Mouse (Mus musculus): ENCODE measurements around the gene Sirt7. TPM values are rescaled to one million over a fixed set of nuclear protein-coding genes. Genes with fewer than 3 reads are reported as not detected.

Gene Sirt7
- total and polyA plus RNA-seq, 2 experiments from 2014 or later = 37.4 to 51.8 TPM

DNA sequence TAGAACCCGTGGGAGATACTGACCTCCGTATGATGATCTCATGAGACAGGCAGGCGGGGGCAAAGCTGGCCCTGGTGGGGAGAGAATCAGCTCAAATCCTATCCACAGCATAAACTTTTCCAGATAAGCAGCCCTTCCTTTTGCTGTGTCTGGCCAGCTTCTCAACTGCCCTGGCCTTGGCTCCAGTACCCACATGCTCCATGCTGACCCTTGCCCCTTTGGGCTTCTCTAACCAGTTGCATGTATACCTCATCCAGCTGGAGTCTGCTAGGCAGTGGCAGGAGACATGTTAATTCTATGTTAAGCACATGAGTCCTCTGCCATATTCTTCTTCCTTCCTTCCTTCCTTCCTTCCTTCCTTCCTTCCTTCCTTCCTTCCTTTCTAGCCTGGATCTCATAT is 29.7 kb upstream of the Sirt7 start:
- Histone ChIP-seq H3K9me3 (ENCODE audit: low read length) (no peaks in the 10 kb centered on the region), H3K4me1 (ENCODE audit: insufficient read depth) (no peaks in the 10 kb centered on the region), H3K27me3 (ENCODE audit: insufficient read depth, low read length) (peaks cover 30% of the 10 kb centered on the region), H3K4me3 (ENCODE audit: low read depth, low read length) (no peak overlapping the region), H3K36me3 (ENCODE audit: insufficient read depth) (no peaks in the 10 kb centered on the region), H3K9ac (no peak overlapping the region), H3K4me2 (ENCODE audit: low read depth) (no peak overlapping the region), H3K27ac (ENCODE audit: low read depth, low read length) (no peak overlapping the region)
- no peak for DNase-seq
- no peak for TF ChIP-seq CTCF (IDR thresholded peaks at IDR 0.05; ENCODE audit: low read depth)
- WGBS = 71% methylated on average over 3 of the region's 3 CpGs
- ATAC-seq = no peak

DNA sequence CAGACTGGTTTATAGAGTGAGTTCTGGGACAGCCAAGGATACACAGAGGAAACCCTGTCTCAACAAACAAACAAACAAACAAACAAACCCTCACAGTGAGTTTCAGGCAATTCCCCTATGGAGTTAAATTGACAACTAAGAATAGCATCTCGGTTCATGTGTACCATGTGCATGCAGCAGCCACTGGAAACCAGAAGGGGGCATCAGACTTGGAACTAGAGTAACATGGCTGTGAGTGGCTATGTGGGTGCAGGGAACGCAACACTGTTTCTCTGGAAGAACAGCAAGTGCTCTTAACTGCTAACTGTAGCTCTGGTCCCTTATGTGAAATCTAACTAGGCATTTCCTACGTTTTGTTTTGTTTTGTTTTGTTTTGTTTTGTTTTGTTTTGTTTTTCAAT is 26.8 kb upstream of the Sirt7 start:
- no peaks in the 10 kb centered on the region for H3K9me3 ChIP-seq (ENCODE audit: low read length)
- no peak overlapping the region for H3K27ac ChIP-seq (ENCODE audit: low read depth, low read length)
- no peak overlapping the region for H3K4me2 ChIP-seq (ENCODE audit: low read depth)
- 67% methylated on average over 3 of the region's 3 CpGs for WGBS
- no peak overlapping the region for H3K4me3 ChIP-seq (ENCODE audit: low read depth, low read length)
- no peak overlapping the region for H3K9ac ChIP-seq
- H3K36me3 ChIP-seq (ENCODE audit: insufficient read depth) = no peaks in the 10 kb centered on the region
- TF ChIP-seq CTCF (IDR thresholded peaks at IDR 0.05; ENCODE audit: low read depth) = peak; percentile 33; the same call in 1 of the 2 replicates
- DNase-seq (no peak), ATAC-seq (no peak)
- 0 out of 2 replicates have a peak, but pooled peaks cover 4% of the 10 kb centered on the region for H3K27me3 ChIP-seq (ENCODE audit: insufficient read depth, low read length)
- H3K4me1 ChIP-seq (ENCODE audit: insufficient read depth) = no peaks in the 10 kb centered on the region

DNA sequence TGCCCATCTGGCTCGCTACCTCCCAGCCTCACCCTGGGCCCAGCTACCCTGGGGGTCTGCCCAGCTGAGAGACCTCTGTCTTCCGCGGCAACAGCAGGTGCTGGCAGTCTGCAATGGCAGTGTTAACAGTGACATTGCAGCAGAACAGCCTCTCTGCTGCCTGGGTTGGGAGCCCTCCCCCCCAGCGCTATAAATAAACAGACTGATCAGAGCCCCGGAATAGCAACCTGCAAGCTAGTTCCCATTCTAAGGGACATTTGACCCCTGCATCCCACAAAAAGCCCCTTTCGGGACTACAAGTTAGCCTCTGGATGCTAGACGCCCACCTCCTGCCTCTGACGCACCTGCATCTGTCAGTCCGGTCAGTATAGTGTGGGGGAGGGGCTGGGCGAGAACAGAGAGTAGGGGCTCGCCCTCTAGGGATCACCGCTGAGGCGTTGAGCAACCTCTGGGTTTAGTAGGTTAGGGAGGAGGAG is 23.0 kb upstream of the Sirt7 start, which contains the start of gene Myadml2:
Gene Myadml2 (minus strand): TSS at position 158 of the 476 bp plus-strand sequence.
- ATAC-seq = no peak
- H3K27ac ChIP-seq (ENCODE audit: low read depth, low read length) = no peak within 1 kb of the TSS
- WGBS = 8% methylated on average over 13 of the region's 13 CpGs

DNA sequence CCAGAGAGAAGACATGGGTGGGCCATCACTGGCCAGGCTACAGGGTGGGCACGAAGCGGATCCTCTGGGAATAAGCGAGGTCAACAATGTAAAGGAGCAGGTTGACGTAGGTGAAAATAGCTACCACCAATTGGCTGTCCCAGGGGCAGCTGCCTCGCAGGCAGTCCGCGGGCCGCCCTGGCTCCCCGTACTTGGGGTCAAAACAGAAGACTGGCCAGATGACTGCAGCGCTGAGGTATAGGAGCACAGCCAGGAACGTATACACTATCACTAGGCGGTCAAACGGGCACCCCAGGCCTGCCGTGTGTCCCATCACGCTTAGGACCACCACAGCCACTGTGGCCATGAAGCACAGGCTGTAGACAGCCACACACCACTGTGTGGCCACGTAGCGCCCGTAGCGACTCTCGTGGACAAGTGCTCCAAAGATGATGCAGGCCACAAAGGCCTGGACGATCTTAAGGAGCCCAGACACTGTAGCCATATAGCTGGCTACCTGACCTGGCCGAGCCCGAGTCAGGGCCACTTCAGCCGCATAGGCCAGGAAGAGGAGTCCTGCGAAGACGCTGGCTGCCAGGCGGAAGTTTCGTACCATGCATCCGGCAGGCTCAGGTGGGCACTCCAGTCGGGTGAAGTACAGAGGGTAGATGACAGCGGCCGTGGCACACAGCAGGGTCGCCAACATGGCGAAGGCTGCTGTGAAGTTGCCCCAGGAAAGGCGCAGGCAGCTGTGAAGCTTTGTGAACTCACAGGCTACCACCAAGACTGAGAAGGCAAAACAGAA is 22.2 kb upstream of the Sirt7 start:
- peak overlapping the region; percentile 44; the same call in 1 of the 2 replicates for H3K9ac ChIP-seq
- H3K27ac ChIP-seq (ENCODE audit: low read depth, low read length) = no peak overlapping the region
- ATAC-seq = no peak
- TF ChIP-seq CTCF (IDR thresholded peaks at IDR 0.05; ENCODE audit: low read depth) = no peak
- H3K36me3 ChIP-seq (ENCODE audit: insufficient read depth) = no peaks in the 10 kb centered on the region
- no peaks in the 10 kb centered on the region for H3K27me3 ChIP-seq (ENCODE audit: insufficient read depth, low read length)
- H3K4me1 ChIP-seq (ENCODE audit: insufficient read depth) = peaks cover 12% of the 10 kb centered on the region; the same call in 1 of the 2 replicates
- WGBS = 87% methylated on average over 35 of the region's 35 CpGs
- no peaks in the 10 kb centered on the region for H3K9me3 ChIP-seq (ENCODE audit: low read length)
- H3K4me2 ChIP-seq (ENCODE audit: low read depth) = peak overlapping the region; percentile 42
- DNase-seq = no peak
- no peak overlapping the region for H3K4me3 ChIP-seq (ENCODE audit: low read depth, low read length)

More for the DNA sequence above, 23.0 kb upstream of the Sirt7 start, which contains the start of gene Myadml2:
- H3K4me2 ChIP-seq (ENCODE audit: low read depth) = peak within 1 kb of the TSS; percentile 42
- H3K4me1 ChIP-seq (ENCODE audit: insufficient read depth) = peaks cover 5% of the 10 kb centered on the region; the same call in 1 of the 2 replicates
- peak within 1 kb of the TSS; percentile 21 for H3K4me3 ChIP-seq (ENCODE audit: low read depth, low read length)
- no peaks in the 10 kb centered on the region for H3K36me3 ChIP-seq (ENCODE audit: insufficient read depth)
- peak within 1 kb of the TSS; percentile 44 for H3K9ac ChIP-seq
- H3K27me3 ChIP-seq (ENCODE audit: insufficient read depth, low read length) = no peaks in the 10 kb centered on the region
- no peak for DNase-seq
- no peaks in the 10 kb centered on the region for H3K9me3 ChIP-seq (ENCODE audit: low read length)
- no peak for TF ChIP-seq CTCF (IDR thresholded peaks at IDR 0.05; ENCODE audit: low read depth)

DNA sequence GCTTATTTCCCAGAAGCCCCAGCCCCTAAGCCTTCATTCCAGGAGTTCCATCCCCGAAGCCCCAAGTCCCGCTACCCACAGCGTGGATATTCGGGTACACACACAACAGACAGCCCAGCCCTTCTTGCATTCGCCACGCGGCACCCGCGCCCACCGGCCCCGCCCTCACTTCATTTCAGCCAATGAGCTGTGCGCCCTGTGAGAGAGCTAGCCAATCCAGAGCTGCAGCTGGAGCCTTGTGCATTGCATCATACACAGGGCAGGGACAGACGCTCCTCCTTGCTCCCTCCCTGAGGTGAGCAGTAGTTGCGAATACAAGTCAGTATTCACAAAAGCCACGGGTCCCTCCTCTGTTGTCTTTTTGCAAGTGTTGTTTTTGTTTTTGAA is 18.6 kb upstream of the Sirt7 start, which contains the start of gene Pycr1:
Gene Pycr1 (minus strand): TSS at position 169 of the 387 bp plus-strand sequence.
- Histone ChIP-seq H3K4me1 (ENCODE audit: insufficient read depth) (peaks cover 12% of the 10 kb centered on the region; the same call in 1 of the 2 replicates), H3K9ac (peak within 1 kb of the TSS; percentile 60), H3K27me3 (ENCODE audit: insufficient read depth, low read length) (no peaks in the 10 kb centered on the region), H3K36me3 (ENCODE audit: insufficient read depth) (no peaks in the 10 kb centered on the region), H3K27ac (ENCODE audit: low read depth, low read length) (no peak within 1 kb of the TSS; the same call in 1 of the 2 replicates), H3K4me3 (ENCODE audit: low read depth, low read length) (peak within 1 kb of the TSS; percentile 43), H3K9me3 (ENCODE audit: low read length) (no peaks in the 10 kb centered on the region), H3K4me2 (ENCODE audit: low read depth) (peak within 1 kb of the TSS; percentile 68)
- no peak for TF ChIP-seq CTCF (IDR thresholded peaks at IDR 0.05; ENCODE audit: low read depth)
- ATAC-seq (peak; percentile 100), DNase-seq (peak; percentile 95)
- under 1% methylated on average over 15 of the region's 15 CpGs for WGBS

DNA sequence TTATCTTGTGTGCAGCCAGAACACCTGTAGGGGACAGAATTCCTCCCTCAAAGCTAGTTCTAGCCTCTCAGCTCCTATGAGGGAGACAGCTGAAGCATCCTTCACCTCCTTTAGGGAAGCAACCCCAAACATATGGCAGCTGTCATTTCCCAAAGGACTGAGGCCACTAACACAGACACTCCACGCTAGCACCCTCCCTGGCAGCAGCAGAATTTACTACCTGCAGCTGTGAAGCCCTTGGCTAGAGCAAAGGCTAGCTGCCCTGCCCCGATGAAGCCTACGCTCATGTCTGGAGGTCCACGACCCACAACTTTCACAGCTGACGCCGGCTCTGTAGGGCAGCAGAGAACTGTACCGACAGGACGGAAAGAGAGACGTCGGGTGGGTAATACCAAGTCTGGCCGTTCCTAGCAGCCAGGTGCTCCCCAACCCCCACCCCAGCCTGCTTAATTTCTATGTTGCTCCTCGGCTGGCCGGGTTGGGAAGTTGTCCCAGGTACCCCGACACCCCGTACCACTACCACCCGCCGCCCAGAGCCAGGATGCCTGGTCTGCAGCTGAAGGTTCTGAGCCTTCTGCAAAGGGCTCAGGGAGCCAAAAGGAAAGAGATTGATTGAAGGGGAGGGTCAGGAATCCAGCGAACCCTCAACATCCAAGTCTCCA is 18.0 kb upstream of the Sirt7 start:
- no peak for TF ChIP-seq CTCF (IDR thresholded peaks at IDR 0.05; ENCODE audit: low read depth)
- WGBS = 4% methylated on average over 18 of the region's 18 CpGs
- H3K27ac ChIP-seq (ENCODE audit: low read depth, low read length) = no peak overlapping the region; the same call in 1 of the 2 replicates
- H3K9me3 ChIP-seq (ENCODE audit: low read length) = no peaks in the 10 kb centered on the region
- H3K9ac ChIP-seq = peak overlapping the region; percentile 60
- peaks cover 12% of the 10 kb centered on the region; the same call in 1 of the 2 replicates for H3K4me1 ChIP-seq (ENCODE audit: insufficient read depth)
- DNase-seq = no peak
- H3K4me3 ChIP-seq (ENCODE audit: low read depth, low read length) = peak overlapping the region; percentile 43
- peak; percentile 48 for ATAC-seq
- H3K36me3 ChIP-seq (ENCODE audit: insufficient read depth) = no peaks in the 10 kb centered on the region
- peak overlapping the region; percentile 68 for H3K4me2 ChIP-seq (ENCODE audit: low read depth)
- H3K27me3 ChIP-seq (ENCODE audit: insufficient read depth, low read length) = no peaks in the 10 kb centered on the region
